Mouse (Mus musculus): ENCODE results near the gene Inpp5k. TPM values are rescaled to one million over a fixed set of nuclear protein-coding genes. Genes with fewer than 3 reads are reported as not detected.
A peak's percentile ranks its signal among the peaks of the same experiment; 100 is the strongest.

Inpp5k gene
- polyA plus RNA-seq, 1 experiment = 66.1 TPM

DNA sequence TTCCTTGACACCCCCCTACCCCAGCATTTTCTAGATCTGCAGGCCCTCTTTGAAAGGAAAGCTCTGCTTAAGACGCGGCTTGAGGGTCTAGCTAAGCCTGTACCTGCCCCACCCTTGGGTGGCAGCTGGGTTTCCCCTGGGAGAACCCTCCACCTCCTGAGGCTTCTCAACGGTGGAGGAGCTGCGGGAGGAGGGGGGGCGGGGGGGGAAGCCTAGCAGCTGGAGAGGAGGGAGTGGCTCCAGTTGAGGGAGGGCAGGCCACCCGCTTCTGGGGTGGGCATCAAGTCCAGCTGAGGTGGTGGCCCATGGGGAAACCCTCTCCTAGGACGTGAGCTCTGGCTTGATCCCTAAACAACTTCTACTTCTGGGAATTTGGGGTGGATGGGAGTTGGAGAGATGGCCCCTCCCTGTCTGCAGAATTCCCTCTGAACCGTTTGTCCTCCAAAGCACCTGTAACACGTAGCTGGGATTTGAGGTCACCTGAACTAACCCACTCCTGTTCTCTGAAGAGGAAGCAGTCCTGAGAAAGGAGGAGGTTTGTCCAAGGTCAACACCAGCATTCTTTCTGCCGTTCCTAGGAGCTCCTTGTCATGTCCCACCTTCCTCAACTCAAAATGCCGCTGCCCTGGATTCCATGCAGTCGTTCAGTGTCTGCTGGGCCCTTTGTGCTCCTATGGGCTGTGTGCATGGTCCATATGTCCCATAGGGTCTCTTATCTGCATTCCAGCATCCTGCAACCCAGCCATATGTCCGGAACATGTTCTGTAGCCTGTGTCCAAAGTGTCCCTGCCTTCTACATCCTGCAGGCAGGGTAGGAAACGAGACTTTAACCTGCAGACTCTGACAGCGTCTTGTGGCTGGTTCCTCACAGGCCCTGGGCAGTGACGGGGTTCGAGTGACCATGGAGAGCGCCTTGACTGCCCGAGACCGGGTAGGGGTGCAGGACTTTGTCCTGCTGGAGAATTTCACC, 26.1 kb downstream of the Inpp5k start:
- TF ChIP-seq POLR2A (IDR thresholded peaks at IDR 0.05; ENCODE audit: extremely low read depth, insufficient read depth, low read length) (no peak), CTCF (IDR thresholded peaks at IDR 0.05; ENCODE audit: extremely low read depth, insufficient read depth, low read length) (no peak)

DNA sequence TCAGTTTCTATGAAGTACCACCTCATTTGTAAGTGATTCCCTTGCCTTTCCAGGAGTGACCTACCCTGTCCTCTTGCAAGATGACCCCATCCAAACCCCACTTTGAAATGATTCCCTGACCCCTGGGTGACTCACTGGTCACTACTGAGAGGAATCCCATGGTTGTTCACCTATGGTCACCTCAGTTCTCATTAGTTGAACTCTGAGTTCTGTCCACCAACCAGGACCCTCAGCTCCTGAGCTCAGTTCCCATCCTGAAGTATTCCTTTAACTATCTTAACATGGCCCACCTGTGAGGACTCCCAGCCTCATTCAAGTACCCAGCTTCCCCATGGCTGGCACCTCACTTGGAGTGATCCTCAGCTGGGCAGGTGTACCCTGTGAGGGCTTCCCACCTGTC, 27.1 kb downstream of the Inpp5k start:
- TF ChIP-seq CTCF (IDR thresholded peaks at IDR 0.05; ENCODE audit: extremely low read depth, insufficient read depth, low read length) (no peak), POLR2A (IDR thresholded peaks at IDR 0.05; ENCODE audit: extremely low read depth, insufficient read depth, low read length) (no peak)

More for the DNA sequence above, 26.1 kb downstream of the Inpp5k start:
- Histone ChIP-seq H3K4me3 (ENCODE audit: insufficient read depth, low read length) (peak overlapping the region; percentile 64), H3K27ac (ENCODE audit: insufficient read depth, low read length) (no peak overlapping the region), H3K4me1 (ENCODE audit: control insufficient read depth, insufficient read depth, low read length) (peaks cover 5% of the 10 kb centered on the region; the same call in 1 of the 2 replicates)

DNA sequence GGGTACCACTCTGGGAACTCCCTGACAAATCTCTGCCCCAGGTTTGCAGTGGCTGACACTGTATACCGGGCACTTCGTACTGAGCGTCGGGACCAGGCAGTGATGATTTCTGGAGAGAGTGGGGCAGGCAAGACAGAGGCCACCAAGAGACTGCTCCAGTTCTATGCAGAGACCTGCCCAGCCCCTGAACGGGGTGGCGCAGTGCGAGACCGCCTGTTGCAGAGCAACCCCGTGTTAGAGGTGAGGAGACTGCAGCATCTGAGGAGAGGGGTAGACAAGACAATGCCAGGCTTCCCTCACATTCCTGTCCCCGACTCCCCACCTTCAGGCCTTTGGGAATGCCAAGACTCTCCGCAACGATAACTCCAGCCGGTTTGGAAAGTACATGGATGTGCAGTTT, 27.5 kb downstream of the Inpp5k start:
- H3K4me1 ChIP-seq (ENCODE audit: control insufficient read depth, insufficient read depth, low read length) = peaks cover 5% of the 10 kb centered on the region; the same call in 1 of the 2 replicates
- TF ChIP-seq POLR2A (IDR thresholded peaks at IDR 0.05; ENCODE audit: extremely low read depth, insufficient read depth, low read length) = no peak
- no peak for TF ChIP-seq CTCF (IDR thresholded peaks at IDR 0.05; ENCODE audit: extremely low read depth, insufficient read depth, low read length)
- no peak overlapping the region for H3K4me3 ChIP-seq (ENCODE audit: insufficient read depth, low read length)
- no peak overlapping the region for H3K27ac ChIP-seq (ENCODE audit: insufficient read depth, low read length)

More for the DNA sequence above, 27.1 kb downstream of the Inpp5k start:
- Histone ChIP-seq H3K4me1 (ENCODE audit: control insufficient read depth, insufficient read depth, low read length) (peaks cover 5% of the 10 kb centered on the region; the same call in 1 of the 2 replicates), H3K4me3 (ENCODE audit: insufficient read depth, low read length) (no peak overlapping the region), H3K27ac (ENCODE audit: insufficient read depth, low read length) (no peak overlapping the region)

DNA sequence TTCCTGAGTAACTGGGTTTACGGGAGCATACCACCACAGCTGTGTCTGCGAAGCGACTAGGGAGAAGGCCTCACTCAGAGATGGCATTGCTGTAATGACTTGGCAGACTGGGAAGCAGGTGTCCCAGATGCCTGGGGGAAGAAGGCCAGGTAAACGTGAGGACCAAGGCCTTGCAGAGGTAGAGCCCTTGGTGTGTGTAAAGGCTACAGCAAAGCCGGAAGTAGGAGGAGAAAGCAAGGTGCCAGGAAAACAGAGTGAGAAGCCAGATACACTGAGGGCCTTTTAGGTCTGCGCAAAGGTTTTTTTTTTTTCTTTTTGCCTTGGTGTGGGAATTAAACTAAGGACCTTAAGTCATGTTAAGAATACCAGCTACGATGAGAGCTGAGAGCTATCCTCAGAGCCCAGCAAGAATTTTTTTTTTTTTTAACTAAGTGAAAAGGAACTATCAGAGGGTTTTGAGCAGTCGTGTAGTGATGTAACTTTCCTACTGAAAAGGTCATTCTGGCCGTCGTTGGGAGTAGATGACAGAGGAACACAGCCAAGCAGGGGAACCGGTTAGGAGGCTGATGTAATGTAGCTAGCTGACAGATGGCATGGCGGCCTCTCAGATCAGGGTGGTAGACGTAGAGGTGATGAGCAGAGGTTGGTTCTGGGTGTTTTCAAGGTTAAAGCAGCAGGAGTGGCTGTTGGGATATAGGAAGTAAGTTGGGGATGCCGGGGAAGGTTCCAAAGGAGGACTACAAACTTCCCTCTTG, 28.4 kb downstream of the Inpp5k start:
- H3K4me3 ChIP-seq (ENCODE audit: insufficient read depth, low read length) = no peak overlapping the region
- no peak overlapping the region for H3K27ac ChIP-seq (ENCODE audit: insufficient read depth, low read length)
- peaks cover 3% of the 10 kb centered on the region; the same call in 1 of the 2 replicates for H3K4me1 ChIP-seq (ENCODE audit: control insufficient read depth, insufficient read depth, low read length)
- no peak for TF ChIP-seq POLR2A (IDR thresholded peaks at IDR 0.05; ENCODE audit: extremely low read depth, insufficient read depth, low read length)
- TF ChIP-seq CTCF (IDR thresholded peaks at IDR 0.05; ENCODE audit: extremely low read depth, insufficient read depth, low read length) = no peak

DNA sequence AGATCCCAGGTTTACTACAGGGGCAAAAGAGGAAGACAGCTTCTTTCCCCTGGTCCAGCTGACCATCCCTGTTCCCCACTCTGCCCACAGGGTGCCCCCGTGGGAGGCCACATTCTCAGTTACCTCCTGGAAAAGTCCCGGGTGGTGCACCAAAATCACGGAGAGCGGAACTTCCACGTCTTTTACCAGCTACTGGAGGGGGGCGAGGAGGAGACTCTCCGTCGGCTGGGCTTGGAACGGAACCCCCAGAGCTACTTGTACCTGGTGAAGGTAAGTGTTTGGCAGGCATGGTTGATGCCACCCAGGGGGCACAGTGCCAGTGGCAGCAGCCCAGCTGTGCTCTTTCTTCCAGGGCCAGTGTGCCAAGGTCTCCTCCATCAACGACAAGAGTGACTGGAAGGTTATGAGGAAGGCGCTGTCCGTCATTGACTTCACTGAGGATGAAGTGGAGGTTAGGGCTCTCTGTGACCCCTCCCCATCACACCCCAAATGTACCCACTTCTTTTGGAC, 29.3 kb downstream of the Inpp5k start:
- no peak for TF ChIP-seq POLR2A (IDR thresholded peaks at IDR 0.05; ENCODE audit: extremely low read depth, insufficient read depth, low read length)
- no peak for TF ChIP-seq CTCF (IDR thresholded peaks at IDR 0.05; ENCODE audit: extremely low read depth, insufficient read depth, low read length)
- no peak overlapping the region for H3K27ac ChIP-seq (ENCODE audit: insufficient read depth, low read length)
- no peak overlapping the region for H3K4me3 ChIP-seq (ENCODE audit: insufficient read depth, low read length)
- H3K4me1 ChIP-seq (ENCODE audit: control insufficient read depth, insufficient read depth, low read length) = 0 out of 2 replicates have a peak, but pooled peaks cover 3% of the 10 kb centered on the region

DNA sequence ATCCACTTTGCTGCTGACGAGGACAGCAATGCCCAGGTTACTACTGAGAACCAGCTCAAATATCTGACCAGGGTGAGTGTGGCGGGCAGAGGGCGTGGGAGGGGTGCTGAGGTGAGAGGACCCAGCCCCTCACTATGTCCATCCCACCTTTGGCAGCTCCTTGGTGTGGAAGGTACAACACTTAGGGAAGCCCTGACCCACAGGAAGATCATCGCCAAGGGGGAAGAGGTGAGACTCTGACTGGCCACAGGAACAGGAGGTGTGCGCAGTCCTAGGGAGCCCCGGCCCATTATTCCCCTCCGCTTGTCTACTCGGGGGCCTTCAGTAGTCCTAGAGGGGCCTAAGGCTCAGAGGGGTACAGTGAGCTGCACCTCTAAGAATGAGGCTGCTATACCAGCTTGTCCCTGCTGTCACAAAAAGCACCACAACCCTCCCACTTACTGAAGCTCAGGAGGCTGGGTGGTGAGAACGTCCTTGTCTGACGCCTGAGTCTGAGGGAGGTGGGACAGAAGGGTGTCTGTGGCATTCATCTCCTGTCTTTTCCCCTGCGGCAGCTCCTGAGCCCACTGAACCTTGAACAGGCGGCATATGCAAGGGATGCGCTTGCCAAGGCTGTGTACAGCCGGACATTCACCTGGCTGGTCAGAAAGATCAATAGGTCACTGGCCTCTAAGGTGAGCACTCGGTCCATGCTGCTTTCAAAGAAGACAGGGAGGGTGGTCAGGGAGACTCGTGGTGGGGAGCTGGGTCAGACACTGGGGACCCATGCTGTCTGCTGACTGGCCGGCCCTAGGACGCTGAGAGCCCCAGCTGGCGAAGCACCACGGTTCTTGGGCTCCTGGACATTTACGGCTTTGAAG, 30.4 kb downstream of the Inpp5k start:
- TF ChIP-seq CTCF (IDR thresholded peaks at IDR 0.05; ENCODE audit: extremely low read depth, insufficient read depth, low read length) = no peak
- TF ChIP-seq POLR2A (IDR thresholded peaks at IDR 0.05; ENCODE audit: extremely low read depth, insufficient read depth, low read length) = no peak
- Histone ChIP-seq H3K27ac (ENCODE audit: insufficient read depth, low read length) (no peak overlapping the region), H3K4me1 (ENCODE audit: control insufficient read depth, insufficient read depth, low read length) (0 out of 2 replicates have a peak, but pooled peaks cover 3% of the 10 kb centered on the region), H3K4me3 (ENCODE audit: insufficient read depth, low read length) (no peak overlapping the region)

DNA sequence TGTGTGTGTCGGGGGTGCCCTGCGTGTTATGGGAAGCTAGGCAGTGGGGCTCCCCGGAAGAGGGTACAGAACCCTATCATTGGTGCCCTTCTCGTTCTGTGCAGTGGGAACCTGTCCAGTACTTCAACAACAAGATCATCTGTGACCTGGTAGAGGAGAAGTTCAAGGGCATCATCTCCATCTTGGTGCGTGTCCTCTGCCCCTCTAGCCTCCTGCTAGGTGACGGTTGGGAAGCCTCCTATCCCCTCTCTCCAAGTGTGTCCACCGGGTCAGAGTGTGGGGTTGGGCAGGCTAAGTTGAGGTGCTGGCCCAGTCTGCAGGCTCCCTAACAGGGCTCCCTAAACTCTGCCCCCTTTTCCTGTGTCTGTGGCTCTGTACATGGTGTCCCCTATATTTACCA, 31.3 kb downstream of the Inpp5k start:
- TF ChIP-seq CTCF (IDR thresholded peaks at IDR 0.05; ENCODE audit: extremely low read depth, insufficient read depth, low read length) (no peak), POLR2A (IDR thresholded peaks at IDR 0.05; ENCODE audit: extremely low read depth, insufficient read depth, low read length) (no peak)
- H3K4me1 ChIP-seq (ENCODE audit: control insufficient read depth, insufficient read depth, low read length) = 0 out of 2 replicates have a peak, but pooled peaks cover 1% of the 10 kb centered on the region
- H3K27ac ChIP-seq (ENCODE audit: insufficient read depth, low read length) = no peak overlapping the region
- H3K4me3 ChIP-seq (ENCODE audit: insufficient read depth, low read length) = no peak overlapping the region

DNA sequence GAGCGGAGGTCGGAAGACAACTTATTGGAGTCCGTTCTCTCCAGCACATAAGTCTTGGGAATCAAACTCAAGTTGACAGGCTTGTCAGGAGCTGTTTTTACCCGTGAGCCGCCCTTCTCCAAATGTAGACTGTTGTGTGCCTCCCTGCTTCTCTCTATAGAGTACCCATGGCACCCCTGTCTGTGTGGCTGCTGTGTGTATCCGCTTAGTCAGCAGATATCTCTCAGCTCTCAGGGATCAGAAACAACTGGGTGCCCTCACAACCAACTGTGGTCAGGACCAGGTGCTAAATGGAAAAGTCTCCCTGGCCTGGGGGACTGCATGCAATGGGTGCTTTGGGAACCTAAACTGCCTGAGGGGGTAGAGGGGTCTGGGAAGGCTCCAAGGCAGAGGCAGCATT, 35.5 kb downstream of the Inpp5k start:
- Histone ChIP-seq H3K4me1 (ENCODE audit: control insufficient read depth, insufficient read depth, low read length) (no peaks in the 10 kb centered on the region), H3K27ac (ENCODE audit: insufficient read depth, low read length) (no peak overlapping the region), H3K4me3 (ENCODE audit: insufficient read depth, low read length) (no peak overlapping the region)
- TF ChIP-seq CTCF (IDR thresholded peaks at IDR 0.05; ENCODE audit: extremely low read depth, insufficient read depth, low read length) (no peak), POLR2A (IDR thresholded peaks at IDR 0.05; ENCODE audit: extremely low read depth, insufficient read depth, low read length) (no peak)

All from cortical plate, adult 2 months (tissue).